Mouse (Mus musculus) C2C12 (cell line): ENCODE measurements around the gene Slco2a1. TPM values are rescaled to one million over a fixed set of nuclear protein-coding genes. Genes with fewer than 3 reads are reported as not detected.

ENCODE experiments used
- H3K27me3 ChIP-seq: one replicate; pipeline ENCODE4 v1.6.1; 2011; ENCODE audit not compliant: control insufficient read depth, insufficient read depth, insufficient read length
- H3K36me3 ChIP-seq: one replicate; pipeline ENCODE4 v1.6.1; 2011; ENCODE audit not compliant: control insufficient read depth, insufficient read depth
- H3K4me3 ChIP-seq: one replicate; pipeline ENCODE4 v1.5.1; 2011; ENCODE audit warnings: mild to moderate bottlenecking, control low read depth; ENCODE audit not compliant: poor library complexity, insufficient read depth, severe bottlenecking
- H3K79me2 ChIP-seq: one replicate; pipeline ENCODE4 v1.6.1; 2011; ENCODE audit not compliant: control insufficient read depth, insufficient read depth
- H3K79me3 ChIP-seq: one replicate; pipeline ENCODE4 v1.6.1; 2011; ENCODE audit warnings: low read depth, control low read depth
- H3ac ChIP-seq: one replicate; pipeline ENCODE3; 2011; ENCODE audit warnings: low read depth; ENCODE audit not compliant: control insufficient read depth, insufficient read length
- CEBPB ChIP-seq: IDR thresholded peaks from one replicate; pipeline ENCODE4 v1.6.1; 2011; ENCODE audit warnings: low read depth, mild to moderate bottlenecking, control low read depth, moderate library complexity
- CTCF ChIP-seq: IDR thresholded peaks from one replicate; pipeline ENCODE4 v1.5.1; 2011; ENCODE audit not compliant: control insufficient read depth, insufficient read depth, insufficient read length
- FOSL1 ChIP-seq: IDR thresholded peaks from one replicate; pipeline ENCODE4 v1.8.0; 2011; ENCODE audit warnings: mild to moderate bottlenecking, low read length; ENCODE audit not compliant: poor library complexity, insufficient read depth, severe bottlenecking
- MAX ChIP-seq: IDR thresholded peaks from one replicate; pipeline ENCODE4 v1.6.1; 2011; ENCODE audit warnings: mild to moderate bottlenecking, control low read depth
- MYOD1 ChIP-seq: IDR thresholded peaks from one replicate; pipeline ENCODE4 v1.6.1; 2011; ENCODE audit warnings: low read depth; ENCODE audit not compliant: control insufficient read depth, insufficient read length
- MYOG ChIP-seq: IDR thresholded peaks from one replicate; pipeline ENCODE4 v1.6.1; 2011; ENCODE audit not compliant: control insufficient read depth, insufficient read length; ENCODE audit errors: extremely low read depth
- USF1 ChIP-seq: IDR thresholded peaks from one replicate; pipeline ENCODE4 v1.6.1; 2011; ENCODE audit warnings: low read depth, mild to moderate bottlenecking, control low read depth, moderate library complexity
- long read RNA-seq, 2 experiments: library from polyadenylated mRNA; unstranded; transcript quantifications; one replicate each; pipeline ENCODE4 v2.0.0; 2019 to 2020
- polyA plus RNA-seq: library from polyadenylated mRNA; unstranded; fragments of >200 nt; fragmentation: generic; extraction: Trizol; gene quantifications from one replicate; pipeline ENCODE4 v1.2.1, GENCODE M21; 2012; ENCODE audit warnings: missing spikeins

Slco2a1 gene
- 0.20 TPM for polyA plus RNA-seq
- long read RNA-seq, experiment 1, partial matches to known transcripts: 1 of 1 reads
- long read RNA-seq, experiment 1, other reads (novel, unspliced or antisense): 0 of 1 reads
- long read RNA-seq, experiment 2, partial matches to known transcripts: 3 of 4 reads
- long read RNA-seq, experiment 2, other reads (novel, unspliced or antisense): 1 of 4 reads

DNA sequence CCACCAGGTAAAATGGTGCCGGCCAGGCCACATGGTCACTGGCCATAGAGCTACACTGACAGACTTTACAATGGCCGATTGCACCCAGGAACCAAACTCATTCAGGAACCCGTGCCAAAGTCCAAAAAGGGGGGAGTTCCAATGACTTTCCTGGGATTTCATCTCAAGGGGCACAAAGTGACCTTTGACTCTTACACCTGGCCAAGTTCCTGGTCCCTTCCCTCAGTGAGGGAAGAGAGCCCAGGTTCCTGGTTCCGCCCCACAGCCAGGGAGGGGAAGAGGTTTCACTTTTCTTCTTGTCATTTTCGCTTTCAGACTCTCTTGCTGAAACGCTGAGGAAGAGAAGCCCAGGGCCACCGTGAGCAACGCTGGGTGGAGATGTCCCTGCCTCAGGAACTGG, at the start of gene Slco2a1:
Slco2a1 (plus strand) TSS at position 251 of the 400 bp plus-strand sequence.
- no peak within 1 kb of the TSS for H3ac ChIP-seq
- TF ChIP-seq CEBPB: no peak
- TF ChIP-seq MYOG: no peak
- TF ChIP-seq MYOD1: no peak
- no peak for TF ChIP-seq FOSL1
- TF ChIP-seq MAX: no peak
- no peak for TF ChIP-seq CTCF
- no peak for TF ChIP-seq USF1
- H3K27me3 ChIP-seq: no peaks in the 10 kb centered on the region

DNA sequence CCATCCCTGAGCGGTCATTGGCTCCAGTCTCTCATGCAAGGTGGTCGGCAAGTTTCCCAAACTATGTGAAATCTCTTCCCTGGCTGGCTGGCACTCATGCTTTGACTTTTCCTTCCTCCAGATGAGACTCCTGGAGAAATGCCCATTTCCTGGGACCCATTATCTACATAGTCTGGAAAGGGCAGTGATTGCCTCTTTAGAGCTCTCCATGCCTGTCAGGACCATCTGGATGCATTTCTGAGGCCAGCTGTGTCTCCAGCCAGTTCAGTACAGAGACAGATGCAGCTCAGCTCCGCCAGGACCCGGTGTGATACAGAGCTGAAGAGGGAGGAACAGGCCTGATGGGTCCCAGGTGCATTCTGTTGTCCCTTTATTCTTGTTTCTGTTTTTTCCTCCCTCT, 46.3 kb upstream of the Slco2a1 start:
- no peak overlapping the region for H3K4me3 ChIP-seq
- no peaks in the 10 kb centered on the region for H3K36me3 ChIP-seq
- TF ChIP-seq MYOD1: no peak
- TF ChIP-seq CEBPB: no peak
- TF ChIP-seq USF1: no peak
- TF ChIP-seq CTCF: no peak
- TF ChIP-seq MAX: no peak
- no peak for TF ChIP-seq FOSL1
- no peak for TF ChIP-seq MYOG
- H3ac ChIP-seq: no peak overlapping the region
- no peaks in the 10 kb centered on the region for H3K79me3 ChIP-seq
- H3K27me3 ChIP-seq: no peaks in the 10 kb centered on the region
- no peaks in the 10 kb centered on the region for H3K79me2 ChIP-seq

More for the DNA sequence above, at the start of gene Slco2a1:
- Histone ChIP-seq H3K79me2 (no peaks in the 10 kb centered on the region), H3K4me3 (no peak within 1 kb of the TSS), H3K79me3 (no peaks in the 10 kb centered on the region), H3K36me3 (no peaks in the 10 kb centered on the region)

DNA sequence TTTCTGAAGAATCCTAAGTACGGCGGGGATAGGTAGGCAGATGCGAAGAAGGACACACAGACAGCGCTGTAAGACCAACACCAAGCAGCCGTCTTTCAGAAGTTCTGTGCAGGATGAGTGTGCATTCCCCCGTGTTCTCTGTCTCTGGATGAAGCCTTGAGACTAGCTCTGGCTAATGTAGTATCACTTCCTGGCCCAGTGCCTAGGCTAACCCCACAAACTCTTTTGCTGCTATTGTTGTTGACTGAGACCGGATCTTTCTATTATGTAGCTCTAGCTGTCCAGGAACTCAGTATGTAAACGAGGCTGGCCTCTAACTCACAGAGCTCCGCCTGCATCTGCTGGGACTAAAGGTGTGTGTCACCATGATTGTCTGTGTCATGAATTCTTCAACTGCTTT, 43.6 kb upstream of the Slco2a1 start:
- no peaks in the 10 kb centered on the region for H3K79me2 ChIP-seq
- H3K4me3 ChIP-seq: no peak overlapping the region
- no peak overlapping the region for H3ac ChIP-seq
- TF ChIP-seq CEBPB (no peak), CTCF (no peak), USF1 (no peak), MYOG (no peak), MAX (no peak), FOSL1 (no peak), MYOD1 (no peak)
- H3K79me3 ChIP-seq: no peaks in the 10 kb centered on the region
- no peaks in the 10 kb centered on the region for H3K27me3 ChIP-seq
- H3K36me3 ChIP-seq: no peaks in the 10 kb centered on the region

DNA sequence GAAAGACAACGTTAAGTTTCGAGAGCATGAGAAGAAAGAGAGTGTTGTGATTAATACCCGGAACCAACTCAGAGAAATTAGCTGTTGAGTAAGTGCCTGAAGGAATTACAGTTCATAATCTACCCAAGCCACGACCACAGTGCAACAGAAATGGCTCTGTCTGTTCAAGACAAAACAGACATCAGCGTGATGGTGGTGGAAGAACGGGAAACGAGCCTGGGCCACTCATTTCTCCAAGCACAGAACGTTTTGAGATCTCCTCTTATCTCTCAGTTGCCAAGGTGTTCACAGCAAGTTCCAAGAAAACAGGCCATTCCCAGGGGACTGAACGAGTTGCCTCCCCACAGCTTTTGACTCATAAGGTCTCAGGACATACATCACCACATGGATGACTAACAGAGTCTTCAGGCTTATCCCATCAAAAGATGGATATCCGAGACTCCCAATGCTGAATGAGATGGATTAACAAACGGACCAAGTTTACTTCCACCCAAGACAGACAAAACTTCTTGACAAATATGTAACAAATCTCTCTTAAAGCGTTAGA, 42.0 kb upstream of the Slco2a1 start:
- TF ChIP-seq MAX (no peak), CEBPB (no peak), USF1 (no peak), FOSL1 (no peak), CTCF (no peak), MYOG (no peak), MYOD1 (no peak)
- H3K4me3 ChIP-seq: no peak overlapping the region
- H3K79me2 ChIP-seq: no peaks in the 10 kb centered on the region
- H3K36me3 ChIP-seq: no peaks in the 10 kb centered on the region
- no peaks in the 10 kb centered on the region for H3K79me3 ChIP-seq
- H3K27me3 ChIP-seq: no peaks in the 10 kb centered on the region
- no peak overlapping the region for H3ac ChIP-seq

- TF ChIP-seq FOSL1 (no peak), MAX (no peak), CTCF (no peak), MYOD1 (no peak), CEBPB (no peak), MYOG (no peak), USF1 (no peak)
- no peaks in the 10 kb centered on the region for H3K79me2 ChIP-seq
- no peak overlapping the region for H3K4me3 ChIP-seq
- H3K36me3 ChIP-seq: no peaks in the 10 kb centered on the region
- H3K79me3 ChIP-seq: no peaks in the 10 kb centered on the region
- H3K27me3 ChIP-seq: no peaks in the 10 kb centered on the region
- H3ac ChIP-seq: no peak overlapping the region
Measured at GRCm38 (mm10) chr9:102948706-102949105, 39.8 kb upstream of the Slco2a1 start.
